Mouse (Mus musculus) 3T3-L1 (cell line): ENCODE data around the gene Lipi.
A peak's percentile ranks its signal among the peaks of the same experiment; 100 is the strongest.

Experiments
- DNase-seq: peaks from one replicate; pipeline ENCODE4 v3.0.0-alpha.2; 2015; ENCODE audit warnings: low read depth, low spot score

Gene Lipi

DNA sequence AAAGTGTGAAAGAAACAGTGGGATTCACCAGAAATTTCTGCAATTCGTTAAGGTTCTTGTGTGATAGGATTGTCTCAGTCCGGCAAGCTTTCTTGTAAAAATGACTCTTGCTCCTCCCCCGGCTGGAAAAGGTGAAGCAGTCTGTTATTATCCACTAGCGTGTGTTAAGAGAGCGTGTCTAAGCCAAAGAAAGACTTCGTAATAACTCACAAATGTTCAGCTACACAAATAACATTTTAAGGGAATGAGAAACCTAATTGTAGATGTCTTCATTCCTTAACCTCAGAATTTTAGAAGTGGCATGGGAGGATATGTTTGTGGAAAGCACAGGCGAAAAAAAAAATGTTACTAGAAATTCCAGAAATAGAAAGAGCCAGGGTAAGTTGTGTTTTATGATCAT, at the start of gene Lipi:
TSS of gene Lipi (minus strand) at position 101 of the 400 bp plus-strand sequence.
- no peak for DNase-seq

DNA sequence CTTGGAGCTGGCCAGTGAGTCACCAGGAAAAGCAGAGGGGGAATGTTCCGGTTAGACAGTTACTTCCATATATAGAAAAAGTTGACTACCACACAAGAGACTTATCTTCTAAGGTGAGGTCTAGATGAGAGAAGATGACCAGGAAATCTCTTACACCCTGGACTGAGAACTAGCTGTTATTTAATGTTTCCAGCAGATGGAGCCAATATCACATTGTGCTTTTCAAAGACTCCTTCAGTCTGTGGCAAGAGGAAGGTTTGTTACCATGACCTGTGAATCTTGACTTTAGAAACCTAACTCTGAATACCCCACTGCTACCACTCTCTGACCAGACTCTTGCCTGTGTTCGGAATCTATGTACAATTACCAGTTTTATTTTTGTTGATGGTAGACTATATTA, 42.0 kb upstream of the Lipi start:
- DNase-seq, result peak; percentile 4

DNA sequence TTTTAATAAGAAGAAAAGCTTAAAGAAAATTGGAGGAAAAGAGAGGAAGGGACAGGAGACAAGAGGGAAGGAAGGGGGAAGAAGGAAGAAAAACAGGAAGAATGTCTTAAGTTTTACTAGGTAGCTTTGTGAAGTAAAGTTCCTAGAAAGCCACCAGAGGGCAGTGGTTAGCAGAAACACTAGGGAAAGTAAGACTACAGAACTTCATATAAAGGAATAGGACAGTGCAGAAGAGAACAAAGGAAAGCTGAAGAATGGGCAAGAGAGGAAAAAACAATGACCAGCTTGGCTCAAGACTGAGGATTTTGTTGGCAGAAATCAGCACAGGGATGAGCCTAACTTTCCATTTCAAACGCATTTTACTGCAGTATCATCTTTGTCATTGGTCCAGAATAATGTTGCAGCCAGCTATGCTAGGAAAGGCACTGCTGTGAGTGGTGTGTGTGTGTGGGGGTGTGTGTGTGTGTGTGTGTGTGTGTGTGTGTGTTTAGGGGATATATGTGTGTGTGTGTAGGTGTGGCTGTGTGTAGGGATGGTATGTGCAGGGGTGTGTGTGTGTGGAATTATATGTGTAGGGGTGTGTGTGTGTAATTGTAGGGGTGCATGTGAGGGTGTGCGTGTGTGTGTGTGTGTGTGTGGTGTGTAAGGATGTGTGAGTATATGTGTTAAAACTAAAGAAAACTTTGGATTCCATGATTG, 31.9 kb upstream of the Lipi start:
- peak; percentile 72 for DNase-seq

DNA sequence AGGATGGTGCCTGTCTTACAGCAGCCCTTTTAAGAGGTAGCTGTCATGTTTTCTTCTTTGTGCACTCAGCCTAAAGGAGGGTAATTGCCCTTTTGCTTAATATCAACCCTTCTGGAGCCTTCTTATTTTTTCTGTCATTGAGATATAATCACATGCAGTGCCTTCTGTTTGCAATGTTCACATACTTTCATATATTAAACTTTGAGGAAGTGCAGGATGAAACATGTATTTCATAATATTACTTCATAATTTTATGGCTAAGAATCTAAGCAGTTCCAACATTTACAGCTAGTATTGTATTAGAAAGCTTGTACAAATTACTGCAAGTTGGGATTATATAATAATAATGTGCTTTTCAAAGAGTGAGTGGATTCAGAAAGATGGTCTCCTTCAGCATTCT, 26.7 kb upstream of the Lipi start:
- DNase-seq, result no peak

DNA sequence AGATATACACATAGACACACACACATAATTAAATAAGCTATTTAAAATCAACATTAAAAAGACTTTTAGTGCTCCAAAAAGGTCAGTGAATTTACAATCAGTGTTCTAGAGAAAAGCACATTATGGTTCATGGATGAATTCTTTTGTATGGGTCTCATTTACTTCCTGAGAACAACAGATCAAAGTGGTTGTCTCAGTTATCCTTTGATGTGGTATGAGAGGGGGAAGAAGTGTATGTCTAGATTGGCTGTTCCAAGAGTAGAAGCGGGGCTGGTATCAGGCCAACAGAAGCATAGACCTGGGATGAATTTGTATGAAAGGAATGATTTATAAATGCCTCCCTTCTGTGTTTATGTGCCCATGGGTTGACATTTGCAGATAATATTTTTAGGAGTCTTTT, 20.6 kb upstream of the Lipi start:
- DNase-seq, result no peak

DNA sequence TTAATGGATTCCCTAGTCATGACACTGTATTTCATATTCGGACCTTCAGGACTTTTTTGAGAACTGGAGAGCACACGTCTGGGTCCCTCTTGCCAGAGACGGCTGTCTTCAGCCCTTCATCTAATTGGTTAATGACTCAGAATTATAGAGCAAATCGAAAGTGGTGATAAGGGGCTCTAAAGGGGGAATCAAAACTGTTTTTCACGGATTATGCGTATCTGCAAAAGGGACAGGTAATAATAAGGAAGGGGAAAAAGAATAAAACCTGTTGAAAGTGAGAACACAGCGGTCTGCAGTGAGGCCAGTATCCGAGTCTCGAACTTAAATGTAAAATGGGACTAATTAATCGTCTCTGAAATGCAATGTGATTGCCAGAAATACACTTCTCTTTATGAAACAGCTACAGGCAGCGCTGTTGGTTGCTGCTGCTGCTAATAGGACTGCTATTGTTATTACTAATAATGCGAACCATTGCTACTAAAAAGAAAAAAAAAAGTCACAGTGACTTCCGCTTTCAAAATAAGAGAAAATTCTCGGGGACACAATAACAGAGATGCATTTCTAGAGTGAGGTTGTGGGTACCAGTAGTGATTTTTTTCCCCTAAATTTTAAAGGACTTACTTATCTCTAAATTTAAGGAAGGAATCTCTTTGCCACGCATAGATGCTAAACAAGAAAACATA, 7.8 kb upstream of the Lipi start:
- no peak for DNase-seq

DNA sequence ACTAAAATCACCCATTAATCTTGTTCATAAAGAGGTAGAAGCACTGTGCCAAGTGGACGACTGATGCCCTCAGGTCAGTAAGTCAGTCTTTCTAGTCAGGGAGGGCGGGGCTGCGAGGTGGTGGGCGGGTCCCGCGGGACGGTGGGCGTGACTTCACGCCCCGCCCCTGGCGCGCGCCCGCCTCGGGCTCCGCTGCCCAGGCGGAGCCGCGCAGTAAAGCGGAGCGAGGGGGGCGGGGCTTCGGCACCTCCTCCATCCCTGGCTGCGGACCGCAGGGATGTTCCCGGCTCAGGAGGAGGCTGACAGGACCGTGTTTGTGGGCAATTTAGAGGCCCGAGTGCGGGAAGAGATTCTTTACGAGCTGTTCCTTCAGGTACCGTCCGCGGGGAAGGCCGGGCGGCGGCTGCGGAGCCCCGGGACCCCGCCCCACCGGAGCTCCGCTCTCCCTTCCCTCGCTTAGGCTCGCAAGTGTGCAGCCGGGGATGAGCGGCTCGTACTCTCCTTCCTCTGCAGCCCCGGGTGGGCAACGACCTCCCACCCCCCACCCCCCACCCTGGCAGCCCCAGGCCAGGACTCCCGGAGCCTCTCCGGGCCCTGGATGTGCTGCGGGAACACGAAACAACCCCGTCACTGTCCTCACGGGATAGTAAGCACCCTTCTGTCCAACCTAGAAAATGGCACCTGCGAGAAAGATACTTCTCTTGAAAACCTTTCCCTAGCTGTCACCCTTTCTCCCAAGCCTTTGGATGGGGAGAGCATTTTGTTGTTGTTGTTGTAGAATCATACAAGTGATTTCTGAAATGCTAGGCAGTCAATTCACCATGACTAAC, 7.0 kb upstream of the Lipi start, which contains the start of gene Rbm11:
TSS of gene Rbm11 (plus strand) at position 174 of the 830 bp plus-strand sequence.
- no peak for DNase-seq

DNA sequence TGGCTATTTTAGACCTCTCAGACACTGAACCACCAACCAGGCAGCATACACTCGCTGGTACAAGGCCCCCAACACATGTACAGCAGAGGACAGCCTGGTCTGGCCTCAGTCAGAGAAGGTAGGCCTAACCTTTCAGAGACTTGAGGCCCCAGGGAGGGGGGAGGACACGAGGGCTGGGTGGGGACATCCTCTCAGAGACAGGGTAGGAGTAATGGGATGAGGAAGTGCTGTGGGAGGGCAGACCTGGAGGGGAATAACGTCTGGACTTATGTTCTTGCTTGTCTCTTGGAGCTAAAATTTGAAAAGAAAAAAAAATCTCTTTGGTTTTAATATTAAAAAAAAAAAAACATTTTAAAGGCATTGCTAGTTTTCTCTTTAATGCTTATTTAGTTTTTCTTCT, 605 bp upstream of the Lipi start:
- no peak for DNase-seq

DNA sequence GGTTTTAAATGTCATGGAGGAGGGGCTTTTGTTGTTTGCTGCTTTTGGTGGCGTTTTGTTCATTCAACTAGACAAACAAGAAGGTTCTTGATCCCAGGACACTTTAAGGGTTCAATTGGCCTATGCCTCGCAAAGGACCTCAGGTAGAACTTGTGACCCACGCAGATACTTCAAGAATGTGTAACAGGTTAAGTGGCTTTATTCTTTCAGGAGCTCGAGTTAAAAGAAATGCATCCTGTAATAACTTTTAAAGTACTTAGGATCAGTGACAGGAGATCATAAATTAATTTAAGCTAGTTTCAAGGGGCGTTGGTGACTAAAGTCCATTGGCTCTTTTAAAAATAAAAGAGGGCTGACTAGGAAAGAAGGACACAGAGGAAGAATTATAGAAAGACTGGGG, 3.6 kb downstream of the Lipi start:
- DNase-seq, result no peak

DNA sequence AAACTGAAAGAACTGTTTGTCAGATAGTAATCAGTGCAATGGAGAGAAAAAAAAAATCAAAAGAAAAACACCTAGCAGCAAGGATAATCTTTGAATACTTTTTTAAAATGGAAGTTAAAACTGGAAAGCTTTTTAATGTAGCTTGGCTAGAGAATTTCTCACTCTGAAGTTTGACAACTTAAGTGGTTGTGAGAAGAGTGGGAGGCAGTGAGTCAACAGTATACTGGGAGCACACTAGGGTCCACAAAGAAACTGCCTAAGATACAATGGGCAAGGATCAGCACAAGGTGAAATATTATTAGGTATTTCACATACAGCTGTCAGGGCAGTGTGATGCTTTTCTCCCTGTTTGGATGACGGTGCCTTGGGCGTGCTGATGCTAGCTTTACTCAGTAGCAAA, 23.0 kb downstream of the Lipi start:
- no peak for DNase-seq

DNA sequence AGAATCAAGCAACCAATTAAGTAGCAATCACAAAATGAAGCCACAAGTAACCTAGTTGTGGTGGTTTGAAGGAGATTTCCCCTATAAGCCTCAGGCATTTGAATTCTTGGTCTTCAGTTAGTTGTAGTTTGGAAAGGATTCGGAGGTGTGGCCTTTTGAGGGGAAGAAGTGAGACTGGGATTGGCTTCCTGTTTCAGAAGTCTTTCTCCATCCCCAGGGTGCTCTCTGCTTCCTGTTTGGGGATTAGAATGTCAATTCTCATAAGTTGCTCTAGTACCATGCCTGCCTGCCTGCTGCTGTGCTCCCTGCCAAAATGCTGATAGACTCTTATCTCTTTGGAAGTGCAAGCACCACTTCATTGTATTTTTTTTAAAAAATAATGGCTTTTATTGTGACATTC, 40.6 kb downstream of the Lipi start:
- DNase-seq, result no peak

DNA sequence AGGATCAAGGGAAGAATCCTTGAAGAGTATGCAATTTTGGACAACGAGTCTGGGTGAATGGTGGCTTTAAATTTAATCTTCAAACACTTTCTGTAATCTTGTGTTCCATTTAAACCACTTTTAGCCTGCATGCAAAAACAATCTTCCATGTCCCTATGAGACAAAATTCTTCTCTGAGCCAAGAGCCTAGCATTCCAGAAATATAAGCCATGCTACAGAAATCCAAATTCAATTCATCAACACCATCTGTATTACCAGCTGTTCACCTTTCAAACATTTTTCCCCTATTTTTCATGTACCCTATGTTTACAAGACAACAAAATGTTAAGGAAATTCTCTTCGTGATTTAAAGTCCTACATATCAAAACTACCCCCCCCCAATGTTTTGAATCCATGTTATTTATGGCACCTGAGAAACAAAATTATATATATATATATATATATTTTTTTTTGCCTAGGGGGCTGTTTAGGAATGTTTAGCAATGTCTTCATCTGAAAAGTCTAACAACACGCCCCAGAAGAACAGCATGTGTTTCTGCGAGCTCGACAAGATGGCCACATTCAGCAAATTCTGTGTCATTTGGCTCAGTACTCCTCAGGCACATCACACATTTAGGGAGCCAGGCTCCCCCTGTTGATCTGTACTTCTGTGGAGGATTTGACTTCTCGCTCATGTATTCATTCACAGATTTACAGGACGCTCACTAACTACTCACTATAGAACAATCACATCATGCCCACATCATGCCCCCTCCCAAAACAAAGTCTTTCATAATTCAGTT, 47.9 kb downstream of the Lipi start:
- DNase-seq, result no peak

DNA sequence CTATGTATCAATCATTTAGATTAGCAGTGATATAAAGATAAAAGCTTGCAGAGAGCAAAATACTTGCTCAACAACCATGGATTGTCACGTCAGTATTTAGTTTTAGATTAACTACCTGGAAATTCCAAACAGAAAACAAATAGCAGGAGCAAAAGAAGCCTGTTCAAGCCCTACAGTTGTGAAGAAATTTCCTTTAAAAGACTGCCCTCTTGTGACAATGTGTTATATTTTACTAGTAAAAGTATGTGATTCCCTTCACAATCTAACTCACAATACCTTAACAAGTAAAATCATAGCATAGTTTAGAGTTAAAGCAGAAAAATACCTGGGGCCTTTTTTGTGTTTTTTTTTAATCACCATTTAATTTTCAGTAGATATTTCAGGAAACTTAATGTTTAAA, 54.2 kb downstream of the Lipi start:
- no peak for DNase-seq

DNA sequence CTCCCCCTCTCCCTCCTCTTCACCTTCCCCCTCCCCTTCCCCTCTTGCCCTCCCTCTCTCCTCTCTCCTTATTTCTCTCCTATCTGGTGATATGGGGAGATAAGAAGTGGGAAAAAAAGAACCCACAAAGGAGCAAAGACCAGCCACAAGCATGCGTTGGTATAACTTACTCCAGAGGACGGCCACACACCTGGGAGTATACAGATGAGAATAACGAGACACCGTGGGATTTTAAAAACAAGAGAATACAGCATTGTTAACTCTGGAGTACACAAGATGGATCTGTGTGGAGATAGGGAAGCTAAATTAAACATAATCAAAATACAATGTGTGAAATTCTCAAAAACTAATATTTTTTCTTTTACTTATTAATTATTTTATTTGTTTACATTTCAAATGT, 89.3 kb downstream of the Lipi start:
- no peak for DNase-seq
